Mouse (Mus musculus) ES-E14 (cell line): ENCODE data around the gene Dtwd1.

Experiments used
- MAFK ChIP-seq: IDR thresholded peaks from 2 replicates; pipeline ENCODE4 v1.6.1; 2014; ENCODE audit warnings: mild to moderate bottlenecking, low read depth, low read length, inconsistent platforms; ENCODE audit not compliant: insufficient read depth
- ZC3H11A ChIP-seq: IDR thresholded peaks from 2 replicates; pipeline ENCODE4 v1.6.1; 2012; ENCODE audit warnings: low read depth, mild to moderate bottlenecking, inconsistent platforms, low read length, borderline replicate concordance

DNA sequence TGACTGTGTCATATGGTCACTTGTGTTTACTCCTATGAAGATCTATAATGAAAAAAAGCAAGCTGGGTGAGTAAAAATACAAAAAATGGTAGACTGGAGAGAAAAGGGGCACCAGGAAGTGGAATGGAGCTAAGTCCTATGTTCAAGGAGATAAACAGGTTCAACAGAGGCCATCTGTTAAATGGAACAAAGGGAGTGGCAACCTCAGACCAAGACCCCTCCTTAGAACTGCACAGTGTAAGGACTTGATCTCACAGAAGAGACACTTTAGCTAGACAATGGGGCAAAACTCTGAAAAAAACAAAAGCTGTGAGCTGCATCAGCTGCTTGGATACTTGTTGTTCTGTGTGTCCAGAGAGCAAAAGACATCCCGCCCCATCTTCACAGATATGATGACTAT, 19.5 kb downstream of the Dtwd1 start:
- no peak for TF ChIP-seq ZC3H11A
- no peak for TF ChIP-seq MAFK
